Mouse (Mus musculus) sigmoid colon, adult 10 weeks (tissue): ENCODE data around the gene Nexn. TPM values are rescaled to one million over a fixed set of nuclear protein-coding genes. Genes with fewer than 3 reads are reported as not detected.

Source experiments
- polyA plus RNA-seq: library from polyadenylated mRNA; stranded (reverse); fragments of 350-450 nt; fragmentation: Illumina TruSeq; extraction: RNeasy Lipid Tissue Mini Kit (QIAGEN cat#74804); gene quantifications from one replicate; pipeline ENCODE4 v1.2.3, GENCODE M21; 2014; ENCODE audit warnings: low read depth, low replicate concordance

Gene Nexn
- polyA plus RNA-seq, result 155 TPM

DNA sequence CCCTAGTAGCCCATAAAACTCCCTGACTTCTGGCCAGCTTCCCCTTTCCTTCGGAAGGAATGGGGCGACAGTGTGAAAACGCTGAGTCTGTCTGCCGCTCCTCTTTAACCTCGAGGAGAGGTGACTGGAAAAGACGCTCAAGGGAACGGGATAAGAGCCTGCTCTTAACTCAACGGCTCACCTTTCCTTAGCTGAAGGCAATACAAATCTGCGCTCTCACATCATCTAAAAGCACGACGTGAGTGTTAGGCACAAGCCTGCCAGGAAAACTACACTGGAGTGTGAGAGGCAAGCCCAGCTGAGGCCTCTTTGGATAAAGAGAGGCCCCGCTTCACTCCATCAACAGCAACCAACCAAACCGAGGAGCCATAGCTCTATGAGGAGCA lies at the start of gene Nexn:
Nexn (minus strand) TSS at position 315 of the 386 bp plus-strand sequence.

DNA sequence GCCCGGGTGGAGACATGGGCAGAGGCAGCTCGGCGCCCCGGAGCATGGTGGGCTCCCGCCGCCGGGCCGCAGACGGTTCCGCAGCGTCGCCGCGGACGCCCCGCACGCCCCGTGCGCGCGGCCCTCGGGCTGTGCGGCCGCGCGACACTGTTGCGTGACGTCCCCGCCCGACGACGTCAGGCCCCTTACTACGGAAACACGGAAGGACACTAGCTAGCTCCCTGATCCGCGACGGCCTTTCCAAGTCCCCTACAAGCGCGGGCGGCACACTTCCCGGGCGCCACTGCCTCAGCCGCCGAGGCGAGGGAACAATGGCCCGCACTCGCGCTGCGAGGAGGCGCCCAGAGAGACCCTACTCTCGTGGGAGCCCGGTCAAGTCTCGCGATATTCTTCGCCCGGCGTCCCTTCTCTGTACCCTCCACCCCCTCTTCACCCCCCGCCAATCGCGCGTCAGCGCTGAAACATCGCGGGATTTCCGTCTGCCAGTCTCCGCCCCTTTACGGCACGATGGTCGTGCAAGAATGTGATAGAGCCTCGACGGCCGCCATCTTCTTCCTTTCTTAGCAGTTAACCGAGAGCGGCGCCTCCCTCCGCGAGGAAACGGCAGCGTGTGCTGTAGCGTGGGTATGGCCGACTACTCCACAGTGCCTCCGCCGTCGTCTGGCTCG lies 56.0 kb downstream of the Nexn start, which contains the start of the genes Dnajb4 and Fubp1:
Dnajb4 (minus strand) TSS at position 336 of the 668 bp plus-strand sequence.
Fubp1 (plus strand) TSS at position 456 of the 668 bp plus-strand sequence.

Other genes with a start within 250 kb of the Nexn start
- gene Gipc2, start 100.1 kb downstream of the Nexn start, polyA plus RNA-seq, result 651 TPM
- 98.1 TPM for gene Dnajb4, start 56.0 kb downstream of the Nexn start, polyA plus RNA-seq
- gene Fubp1, start 55.9 kb downstream of the Nexn start, polyA plus RNA-seq, result 198 TPM
- 21.0 TPM for gene Miga1, start 74.1 kb upstream of the Nexn start, polyA plus RNA-seq
- gene Usp33, start 80.1 kb upstream of the Nexn start, polyA plus RNA-seq, result 164 TPM
- 57.7 TPM for gene Zzz3, start 129.1 kb upstream of the Nexn start, polyA plus RNA-seq